Mouse (Mus musculus): ENCODE results near the gene Tsks. TPM values are rescaled to one million over a fixed set of nuclear protein-coding genes. Genes with fewer than 3 reads are reported as not detected.

Tsks gene
- polyA plus RNA-seq, 1 experiment, result not detected

DNA sequence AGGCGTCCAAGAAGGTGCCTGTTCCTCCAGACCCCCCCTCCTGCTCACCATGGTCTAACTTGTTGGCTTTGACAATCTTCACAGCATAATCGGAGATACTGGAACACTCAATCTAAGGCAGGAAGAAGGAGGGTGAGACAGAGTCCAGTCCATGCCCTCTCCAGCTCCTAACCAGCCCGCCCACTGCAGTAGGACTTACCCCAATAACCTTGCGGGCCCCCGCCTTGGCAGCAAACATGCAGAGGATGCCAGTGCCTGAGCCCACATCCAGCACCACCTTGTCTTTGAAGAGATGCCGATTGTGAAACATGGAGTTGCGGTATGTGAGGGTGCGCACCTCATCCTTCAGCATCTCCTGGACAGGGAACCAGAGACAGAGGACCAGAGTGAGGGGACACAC, 38.5 kb downstream of the Tsks start:
- no peak for TF ChIP-seq POLR2A (IDR thresholded peaks at IDR 0.05; ENCODE audit: insufficient read depth, low read depth, low read length)
- TF ChIP-seq CTCF (IDR thresholded peaks at IDR 0.05; ENCODE audit: insufficient read depth, low read depth, low read length), result no peak
- Histone ChIP-seq H3K27ac (ENCODE audit: insufficient read depth, low read depth, low read length) (no peak overlapping the region), H3K4me3 (ENCODE audit: insufficient read depth, low read depth, low read length) (no peak overlapping the region), H3K4me1 (ENCODE audit: control insufficient read depth, insufficient read depth, low read length) (peaks cover 14% of the 10 kb centered on the region)
- WGBS, result 95% methylated on average over 8 of the region's 8 CpGs

DNA sequence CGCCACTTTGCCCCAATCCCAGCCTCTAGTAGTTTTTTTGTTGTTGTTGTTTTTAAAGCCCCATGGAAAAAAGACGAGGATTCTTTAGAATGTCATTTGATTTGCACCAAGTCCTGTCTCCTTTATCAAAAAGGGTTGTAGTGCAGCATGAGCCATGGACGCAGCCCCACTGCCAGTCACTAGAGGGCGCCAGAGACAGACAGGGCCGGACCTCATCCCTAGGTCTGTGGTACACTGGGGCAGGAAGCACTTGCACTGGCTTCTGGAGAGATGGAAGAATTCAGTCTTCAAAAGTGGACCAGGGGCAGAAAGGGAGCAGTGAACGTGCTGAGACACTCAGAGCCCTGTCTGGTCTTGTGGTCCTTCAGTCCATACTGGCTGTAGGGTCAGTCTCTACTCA, 40.1 kb downstream of the Tsks start:
- Histone ChIP-seq H3K27ac (ENCODE audit: insufficient read depth, low read depth, low read length) (no peak overlapping the region), H3K4me1 (ENCODE audit: control insufficient read depth, insufficient read depth, low read length) (peaks cover 18% of the 10 kb centered on the region), H3K4me3 (ENCODE audit: insufficient read depth, low read depth, low read length) (no peak overlapping the region)
- WGBS, result 23% methylated on average over 6 of the region's 6 CpGs
- TF ChIP-seq POLR2A (IDR thresholded peaks at IDR 0.05; ENCODE audit: insufficient read depth, low read depth, low read length) (no peak), CTCF (IDR thresholded peaks at IDR 0.05; ENCODE audit: insufficient read depth, low read depth, low read length) (peak; percentile 85)

DNA sequence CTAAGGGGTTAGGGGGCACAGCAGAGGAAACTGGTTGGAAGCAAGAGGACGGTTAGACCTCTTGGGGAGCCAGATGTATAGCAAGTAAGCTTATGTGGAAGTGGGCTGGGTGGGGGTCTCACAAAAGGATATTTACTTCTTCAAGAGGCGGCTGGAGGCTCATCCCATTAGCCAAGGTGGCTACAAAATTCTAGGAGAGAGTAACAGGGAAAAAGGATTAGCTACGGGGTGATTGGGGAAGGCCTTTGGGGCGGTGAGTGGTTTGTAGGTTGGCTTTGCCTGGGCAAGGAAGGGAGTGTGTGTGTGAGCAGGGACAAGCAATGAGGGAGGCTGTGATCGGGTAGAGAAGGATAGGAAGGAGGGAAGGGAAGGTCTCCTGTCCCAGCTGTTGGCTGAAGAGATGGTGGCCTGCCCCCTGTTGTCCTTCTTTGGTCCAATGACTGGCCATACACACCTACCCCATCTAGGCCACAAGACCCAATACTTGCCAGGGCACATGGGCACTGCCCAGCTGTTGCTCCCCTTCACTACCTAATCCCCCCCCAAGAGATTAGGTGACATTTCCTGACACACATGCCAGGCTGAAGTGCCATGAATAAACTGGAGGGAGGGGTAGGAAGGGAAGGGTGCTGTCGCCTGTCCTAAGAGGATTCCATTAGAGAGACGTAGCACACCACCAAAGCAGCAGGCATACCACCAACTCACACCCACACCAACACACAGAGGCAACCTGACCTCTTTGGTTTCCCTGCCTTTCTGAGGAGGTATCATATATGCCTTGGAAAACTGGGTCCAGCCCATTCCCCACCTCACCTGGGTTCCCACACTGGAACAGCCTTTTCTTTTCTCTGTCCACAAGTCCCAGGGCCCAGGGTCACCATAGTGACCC, 41.2 kb downstream of the Tsks start:
- Histone ChIP-seq H3K27ac (ENCODE audit: insufficient read depth, low read depth, low read length) (no peak overlapping the region), H3K4me3 (ENCODE audit: insufficient read depth, low read depth, low read length) (no peak overlapping the region), H3K4me1 (ENCODE audit: control insufficient read depth, insufficient read depth, low read length) (peaks cover 20% of the 10 kb centered on the region)
- TF ChIP-seq CTCF (IDR thresholded peaks at IDR 0.05; ENCODE audit: insufficient read depth, low read depth, low read length) (no peak), POLR2A (IDR thresholded peaks at IDR 0.05; ENCODE audit: insufficient read depth, low read depth, low read length) (no peak)
- 63% methylated on average over 7 of the region's 7 CpGs for WGBS

DNA sequence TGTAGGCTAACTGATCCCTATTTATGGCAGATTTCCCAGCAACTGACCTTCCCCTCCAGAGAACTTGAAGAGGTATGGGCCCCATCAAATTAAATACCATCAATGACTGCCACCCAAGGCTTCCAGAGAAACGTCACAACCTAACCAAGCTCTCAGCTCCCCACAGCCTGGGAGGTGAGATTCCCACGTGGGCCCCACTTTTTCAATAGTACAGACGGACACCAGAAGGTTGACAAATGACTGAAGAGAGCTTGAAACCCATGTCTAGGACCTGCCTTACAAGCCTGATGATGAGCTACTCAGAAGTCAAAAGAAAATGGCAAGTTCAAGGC, 41.8 kb downstream of the Tsks start:
- peaks cover 20% of the 10 kb centered on the region for H3K4me1 ChIP-seq (ENCODE audit: control insufficient read depth, insufficient read depth, low read length)
- 38% methylated on average over 3 of the region's 3 CpGs for WGBS
- no peak overlapping the region for H3K27ac ChIP-seq (ENCODE audit: insufficient read depth, low read depth, low read length)
- H3K4me3 ChIP-seq (ENCODE audit: insufficient read depth, low read depth, low read length), result no peak overlapping the region
- TF ChIP-seq POLR2A (IDR thresholded peaks at IDR 0.05; ENCODE audit: insufficient read depth, low read depth, low read length), result no peak
- no peak for TF ChIP-seq CTCF (IDR thresholded peaks at IDR 0.05; ENCODE audit: insufficient read depth, low read depth, low read length)

DNA sequence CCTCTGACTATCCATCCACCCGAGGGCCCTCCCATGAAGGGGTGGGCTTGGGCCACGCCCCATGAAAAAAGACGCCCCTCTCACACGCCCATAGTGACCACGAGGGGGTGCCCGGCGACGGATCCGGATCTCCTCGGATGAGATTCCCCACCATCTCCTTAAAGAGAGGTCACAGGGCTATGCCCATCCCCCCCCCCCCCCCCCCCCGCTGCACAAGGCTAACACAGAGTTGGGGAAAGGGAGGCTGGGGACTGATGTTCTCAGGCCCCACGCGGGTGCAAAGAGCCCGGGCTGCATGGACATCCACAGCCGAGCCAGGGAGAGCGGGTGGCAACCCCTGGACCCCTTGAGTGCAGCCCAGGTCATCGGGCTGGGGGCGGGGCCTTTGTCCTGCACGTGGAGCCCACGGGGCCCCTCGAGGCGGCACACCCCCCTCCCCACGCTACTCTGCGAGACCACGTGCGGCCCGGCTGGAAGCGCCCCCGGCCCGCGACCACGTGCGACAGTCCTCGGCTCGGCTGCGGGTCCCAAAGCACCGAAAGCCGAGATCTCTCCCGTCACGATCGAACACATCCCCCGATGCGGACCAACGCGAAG, 42.7 kb downstream of the Tsks start:
- Histone ChIP-seq H3K4me1 (ENCODE audit: control insufficient read depth, insufficient read depth, low read length) (peaks cover 20% of the 10 kb centered on the region), H3K4me3 (ENCODE audit: insufficient read depth, low read depth, low read length) (peak overlapping the region; percentile 70), H3K27ac (ENCODE audit: insufficient read depth, low read depth, low read length) (peak overlapping the region; percentile 61)
- under 1% methylated on average over 45 of the region's 45 CpGs for WGBS
- TF ChIP-seq POLR2A (IDR thresholded peaks at IDR 0.05; ENCODE audit: insufficient read depth, low read depth, low read length) (no peak), CTCF (IDR thresholded peaks at IDR 0.05; ENCODE audit: insufficient read depth, low read depth, low read length) (no peak)

DNA sequence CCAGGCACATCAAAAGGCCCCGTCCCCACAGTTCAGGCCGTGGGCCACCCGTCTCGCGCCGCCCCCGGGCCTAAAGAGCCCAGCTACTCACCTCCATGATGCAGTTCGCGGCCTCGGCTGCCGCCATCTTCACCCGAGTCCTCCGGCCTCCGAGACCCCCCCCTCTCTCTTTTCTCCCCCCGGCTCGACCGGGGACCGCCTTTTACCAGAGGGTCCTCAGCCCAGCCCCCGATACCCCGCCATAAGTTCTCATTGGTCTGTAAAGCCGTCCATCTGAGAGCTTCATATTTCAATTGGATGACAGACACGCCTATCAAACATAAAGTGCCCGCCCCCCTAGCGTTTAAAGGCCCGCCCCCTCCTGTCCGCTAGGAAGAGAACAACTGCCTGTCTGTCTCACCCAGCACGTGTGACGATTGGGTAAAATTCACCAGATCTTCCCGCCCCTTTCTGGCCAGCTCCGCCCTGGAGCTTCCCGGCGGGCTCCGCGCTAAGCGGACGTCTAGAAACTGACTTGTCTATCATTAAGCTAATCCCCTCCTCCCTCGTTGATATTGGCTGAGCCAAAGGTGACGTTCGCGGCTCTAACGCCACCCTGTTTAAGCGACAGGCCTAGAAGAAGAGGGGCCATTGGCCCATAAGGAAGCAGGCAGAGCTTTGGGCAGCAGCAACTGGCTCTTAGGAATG, 43.3 kb downstream of the Tsks start, which contains the start of gene Prmt1:
Gene Prmt1 (minus strand): TSS at position 377 of the 687 bp plus-strand sequence.
- peak within 1 kb of the TSS; percentile 86 for H3K27ac ChIP-seq (ENCODE audit: insufficient read depth, low read depth, low read length)
- H3K4me3 ChIP-seq (ENCODE audit: insufficient read depth, low read depth, low read length), result peak within 1 kb of the TSS; percentile 70
- TF ChIP-seq POLR2A (IDR thresholded peaks at IDR 0.05; ENCODE audit: insufficient read depth, low read depth, low read length) (peak; percentile 61), CTCF (IDR thresholded peaks at IDR 0.05; ENCODE audit: insufficient read depth, low read depth, low read length) (no peak)
- peaks cover 20% of the 10 kb centered on the region for H3K4me1 ChIP-seq (ENCODE audit: control insufficient read depth, insufficient read depth, low read length)
- under 1% methylated on average over 42 of the region's 42 CpGs for WGBS

DNA sequence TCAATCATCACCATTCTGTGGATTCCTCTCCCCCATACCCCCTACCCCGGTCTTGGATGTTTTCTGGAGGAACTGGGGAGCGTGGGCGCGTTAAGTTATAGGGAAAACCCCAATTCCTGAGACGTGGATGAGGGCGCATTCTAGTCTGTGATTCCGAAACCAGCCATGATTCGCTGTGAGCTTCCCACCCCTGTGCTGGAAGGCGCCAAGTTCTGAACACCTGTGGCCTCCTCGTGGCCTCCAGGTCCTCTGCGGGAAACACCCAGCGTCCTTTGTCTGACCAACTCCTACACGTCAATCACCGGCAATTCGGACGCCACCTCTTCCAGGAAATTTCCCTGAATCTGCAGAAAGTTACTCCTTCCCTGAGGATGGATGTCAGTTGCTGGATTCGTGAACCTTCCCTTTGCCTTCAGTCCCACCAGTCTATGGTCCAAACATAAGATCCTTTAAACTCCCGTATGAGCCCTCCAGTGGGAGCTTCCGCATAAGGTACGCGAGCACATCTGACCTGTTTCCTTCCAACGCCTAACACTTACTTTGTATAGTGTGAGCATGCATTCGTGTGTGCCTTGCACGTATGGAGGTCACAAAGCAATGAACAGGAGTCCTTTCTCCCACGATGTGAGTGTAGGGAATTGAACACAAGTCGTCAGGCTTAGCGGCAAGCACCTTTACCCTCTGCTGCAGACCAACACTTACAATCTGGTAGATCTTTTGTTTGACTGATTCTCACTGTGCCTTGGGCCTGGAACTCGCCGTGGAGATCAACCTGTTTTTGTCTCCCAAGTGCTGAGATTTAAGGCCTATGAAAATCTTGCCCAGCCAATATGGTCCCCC, 44.1 kb downstream of the Tsks start:
- H3K4me3 ChIP-seq (ENCODE audit: insufficient read depth, low read depth, low read length), result peak overlapping the region; percentile 65
- WGBS, result under 1% methylated on average over 29 of the region's 29 CpGs
- TF ChIP-seq POLR2A (IDR thresholded peaks at IDR 0.05; ENCODE audit: insufficient read depth, low read depth, low read length) (no peak), CTCF (IDR thresholded peaks at IDR 0.05; ENCODE audit: insufficient read depth, low read depth, low read length) (no peak)
- peaks cover 20% of the 10 kb centered on the region for H3K4me1 ChIP-seq (ENCODE audit: control insufficient read depth, insufficient read depth, low read length)
- H3K27ac ChIP-seq (ENCODE audit: insufficient read depth, low read depth, low read length), result peak overlapping the region; percentile 86

DNA sequence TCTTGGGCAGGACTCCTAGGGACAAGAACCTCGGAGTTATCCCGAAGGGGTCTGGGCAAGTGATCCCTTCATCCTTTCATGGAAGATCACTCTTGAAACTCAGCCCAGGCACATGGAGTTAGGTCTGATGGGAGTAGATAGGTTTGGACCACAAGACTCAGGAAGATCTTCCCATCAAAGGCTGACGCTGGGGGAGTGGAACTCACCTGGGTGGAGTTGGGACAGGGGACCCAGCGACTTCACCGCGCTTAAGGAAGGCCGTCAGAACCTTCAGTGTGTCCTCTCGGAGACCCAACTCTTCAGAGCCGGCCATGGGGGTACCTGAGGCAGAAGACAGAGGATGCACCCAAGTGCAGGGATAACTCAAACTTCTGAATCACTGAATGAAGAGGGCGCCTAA, 53.7 kb downstream of the Tsks start:
- 9% methylated on average over 10 of the region's 10 CpGs for WGBS
- Histone ChIP-seq H3K4me1 (ENCODE audit: control insufficient read depth, insufficient read depth, low read length) (peaks cover 18% of the 10 kb centered on the region), H3K4me3 (ENCODE audit: insufficient read depth, low read depth, low read length) (peak overlapping the region; percentile 51; the same call in 1 of the 2 replicates), H3K27ac (ENCODE audit: insufficient read depth, low read depth, low read length) (no peak overlapping the region)
- TF ChIP-seq CTCF (IDR thresholded peaks at IDR 0.05; ENCODE audit: insufficient read depth, low read depth, low read length), result no peak
- no peak for TF ChIP-seq POLR2A (IDR thresholded peaks at IDR 0.05; ENCODE audit: insufficient read depth, low read depth, low read length)
